Mouse (Mus musculus): Measurements from ENCODE around the gene Siva1.

DNA sequence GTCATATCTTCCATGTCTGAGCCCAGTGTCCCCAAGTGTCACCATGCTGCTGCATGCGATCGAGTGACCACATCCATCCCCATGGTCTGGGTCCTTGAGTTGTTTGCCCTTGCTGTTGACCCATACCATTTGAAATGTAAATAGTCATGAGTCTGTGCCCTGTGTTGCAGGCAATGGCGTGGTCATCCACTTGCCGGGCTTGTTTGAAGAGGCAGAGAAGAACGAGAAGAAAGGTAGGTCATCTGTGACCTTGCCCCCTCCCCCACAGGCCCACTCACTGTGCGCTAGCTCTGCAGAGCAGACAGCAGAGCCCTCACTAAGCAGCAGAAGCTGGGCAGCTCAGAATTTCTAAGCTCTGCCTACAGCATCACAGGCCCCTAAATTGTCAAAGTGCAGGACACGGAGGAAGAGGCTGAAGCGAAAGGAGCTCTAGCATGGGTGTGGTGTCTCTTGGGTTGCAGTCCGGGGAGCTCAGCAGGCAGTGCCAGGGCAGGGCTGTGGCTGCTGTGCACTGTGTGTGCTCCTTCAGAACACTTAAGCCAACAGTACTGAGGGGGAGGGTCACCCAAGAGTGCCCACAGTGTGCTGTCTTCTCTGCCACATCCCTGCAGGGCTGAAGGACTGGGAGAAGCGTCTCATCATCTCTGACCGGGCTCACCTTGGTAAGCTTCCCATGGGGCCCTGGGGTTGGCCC, 12.2 kb upstream of the Siva1 start:
- TF ChIP-seq ZNF384 (IDR thresholded peaks at IDR 0.05; ENCODE audit: low read depth, low read length), result no peak
- TF ChIP-seq ZKSCAN1 (IDR thresholded peaks at IDR 0.05; ENCODE audit: borderline replicate concordance, low read depth, low read length), result no peak
